Mouse (Mus musculus) brain, embryonic 18.5 days (tissue): Measurements from ENCODE around the gene Rara.
"Not testable (repeated sequence)": the region's sequence is repeated elsewhere in the genome, so short reads cannot be mapped to it uniquely, and the experiment has no call there.

ENCODE experiments used
- DNase-seq: peaks from one replicate; pipeline ENCODE4 v3.0.0-alpha.2; 2012; ENCODE audit warnings: low read depth, low spot score

Gene Rara

GRCm38 (mm10) chr11:98968716-98969495 is 41.3 kb downstream of the Rara start:
- no peak for DNase-seq

GRCm38 (mm10) chr11:98969496-98969927 is 41.9 kb downstream of the Rara start:
- no peak for DNase-seq

GRCm38 (mm10) chr11:98970191-98970925 is 42.7 kb downstream of the Rara start:
- DNase-seq, result no peak

GRCm38 (mm10) chr11:98971316-98972031 is 43.9 kb downstream of the Rara start:
- no peak for DNase-seq

- DNase-seq, result no peak
Observed at GRCm38 (mm10) chr11:98972215-98972614, 44.6 kb downstream of the Rara start.

GRCm38 (mm10) chr11:98972801-98973360 is 45.3 kb downstream of the Rara start:
- DNase-seq, result no peak

- DNase-seq, result no peak
Observed at GRCm38 (mm10) chr11:98973584-98973983, 46.0 kb downstream of the Rara start.

GRCm38 (mm10) chr11:98974213-98974612 is 46.6 kb downstream of the Rara start:
- no peak for DNase-seq

GRCm38 (mm10) chr11:98974871-98975719 is 47.5 kb downstream of the Rara start:
- DNase-seq, result no peak

GRCm38 (mm10) chr11:98978526-98979148 is 51.0 kb downstream of the Rara start:
- no peak for DNase-seq

- no peak for DNase-seq
Observed at GRCm38 (mm10) chr11:98979356-98979755, 51.7 kb downstream of the Rara start.

- no peak for DNase-seq
Observed at GRCm38 (mm10) chr11:98981289-98981996, 53.8 kb downstream of the Rara start.

GRCm38 (mm10) chr11:98981997-98982772 is 54.6 kb downstream of the Rara start:
- DNase-seq, result no peak

GRCm38 (mm10) chr11:98982773-98983133 is 55.1 kb downstream of the Rara start, which contains the start of gene Gjd3:
Gene Gjd3 (minus strand): TSS chr11:98983016.
- no peak for DNase-seq

GRCm38 (mm10) chr11:98983551-98983950 is 55.9 kb downstream of the Rara start:
- DNase-seq, result no peak

- no peak for DNase-seq
Observed at GRCm38 (mm10) chr11:98985542-98985941, 57.9 kb downstream of the Rara start.

GRCm38 (mm10) chr11:98988260-98988659 is 60.6 kb downstream of the Rara start:
- DNase-seq, result not testable (repeated sequence)

- no peak for DNase-seq
Observed at GRCm38 (mm10) chr11:98990866-98991265, 63.2 kb downstream of the Rara start.

GRCm38 (mm10) chr11:98995987-98996386 is 68.4 kb downstream of the Rara start:
- no peak for DNase-seq
